Mouse (Mus musculus) stomach, postnatal 0 days (tissue): Measurements from ENCODE around the gene Pa2g4.

Source experiments
- CTCF ChIP-seq: IDR thresholded peaks from 2 replicates; pipeline ENCODE4 v1.5.1; 2016; ENCODE audit warnings: antibody characterized with exemption, low read depth, mild to moderate bottlenecking, moderate library complexity
- EP300 ChIP-seq: optimal IDR thresholded peaks from 2 replicates; pipeline ENCODE3; 2016; ENCODE audit warnings: antibody characterized with exemption

- TF ChIP-seq CTCF (no peak), EP300 (no peak)
Measured at GRCm38 (mm10) chr10:128579731-128580130, 13.9 kb upstream of the Pa2g4 start.
